Mouse (Mus musculus) heart, embryonic 11.5 days (tissue): ENCODE data around the gene Tmem116. TPM values are rescaled to one million over a fixed set of nuclear protein-coding genes. Genes with fewer than 3 reads are reported as not detected.

ENCODE experiments used
- ATAC-seq: fragments of 200-750 bp; cut with Nextera tagmentation; replicated peaks from 2 replicates; pipeline ENCODE4 v1.8.0; 2017; ENCODE audit warnings: moderate library complexity; ENCODE audit not compliant: insufficient number of reproducible peaks, low FRiP score, low TSS enrichment
- H3K27ac ChIP-seq: fragments of 300-500 bp; sonication (generic); 2 replicates; pipeline ENCODE4 v1.5.1; 2014; ENCODE audit warnings: mild to moderate bottlenecking, low read depth, low read length
- H3K27me3 ChIP-seq: fragments of 300-500 bp; sonication (generic); 2 replicates; pipeline ENCODE4 v1.6.1; 2014; ENCODE audit warnings: mild to moderate bottlenecking, low read length, mixed read lengths; ENCODE audit not compliant: control insufficient read depth, insufficient read depth
- H3K36me3 ChIP-seq: fragments of 300-500 bp; sonication (generic); 2 replicates; pipeline ENCODE4 v1.6.1; 2014; ENCODE audit warnings: mild to moderate bottlenecking, low read length, moderate library complexity, mixed read lengths; ENCODE audit not compliant: control insufficient read depth, insufficient read depth
- H3K4me1 ChIP-seq: fragments of 300-500 bp; sonication (generic); 2 replicates; pipeline ENCODE4 v1.6.1; 2014; ENCODE audit warnings: low read length; ENCODE audit not compliant: control insufficient read depth, insufficient read depth
- H3K4me2 ChIP-seq: fragments of 300-500 bp; sonication (generic); 2 replicates; pipeline ENCODE4 v1.6.1; 2014; ENCODE audit warnings: mild to moderate bottlenecking, moderate library complexity
- H3K4me3 ChIP-seq: fragments of 300-500 bp; sonication (generic); 2 replicates; pipeline ENCODE4 v1.5.1; 2014; ENCODE audit warnings: low read depth, low read length
- H3K9ac ChIP-seq: fragments of 300-500 bp; sonication (generic); 2 replicates; pipeline ENCODE4 v1.6.1; 2014; ENCODE audit warnings: mild to moderate bottlenecking, low read depth, low read length, moderate library complexity
- H3K9me3 ChIP-seq: fragments of 300-500 bp; sonication (generic); replicated peaks from 2 replicates; pipeline ENCODE4 v1.6.1; 2016; ENCODE audit warnings: low read length; ENCODE audit not compliant: control insufficient read depth
- WGBS: fragments of 180-500 bp; shearing (Covaris S2); extraction: QIAGEN DNeasy Blood & Tissue Kit; methylation state at CpG from one replicate; pipeline ENCODE4 v1.1.7; 2014; ENCODE audit not compliant: insufficient replicate concordance; 5-methylcytosine and 5-hydroxymethylcytosine counted together
- polyA plus RNA-seq: library from polyadenylated mRNA; unstranded; fragments of >200 nt; fragmentation: Nextera tagmentation; extraction: Ambion mirVana; gene quantifications from 2 replicates; pipeline ENCODE4 v1.2.1, GENCODE M21; 2014

The Tmem116 gene
- polyA plus RNA-seq, 1 experiment from 2014 or later: 3.5 TPM

GRCm38 (mm10) chr5:121453743-121454502 is 2.2 kb downstream of the Tmem116 start:
- peaks cover 25% of the 10 kb centered on the region for H3K4me1 ChIP-seq
- no peak overlapping the region for H3K4me3 ChIP-seq
- ATAC-seq: no peak
- peak overlapping the region; percentile 97 for H3K27ac ChIP-seq
- H3K9ac ChIP-seq: peak overlapping the region; percentile 24; the same call in 1 of the 2 replicates
- H3K4me2 ChIP-seq: peak overlapping the region; percentile 75
- no peaks in the 10 kb centered on the region for H3K9me3 ChIP-seq
- no peaks in the 10 kb centered on the region for H3K36me3 ChIP-seq
- 82% methylated on average over 13 of the region's 13 CpGs for WGBS
- H3K27me3 ChIP-seq: no peaks in the 10 kb centered on the region

DNA sequence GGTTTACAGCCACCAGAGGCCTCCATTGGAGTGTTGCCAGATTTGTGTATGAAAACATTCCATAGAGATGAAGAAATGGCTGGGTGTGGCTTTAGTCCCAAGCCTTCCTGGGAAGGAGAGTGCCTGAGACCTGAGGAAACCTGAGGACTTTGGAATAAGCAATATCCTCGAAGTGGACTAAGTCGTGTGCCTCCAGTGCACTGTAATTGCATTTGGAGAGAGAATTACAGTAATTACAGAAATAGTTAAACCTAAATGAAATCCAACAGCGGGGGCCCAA is 2.8 kb downstream of the Tmem116 start:
- H3K9ac ChIP-seq: 0 out of 2 replicates have a peak overlapping the region, but pooled peaks have one; percentile 16
- peak overlapping the region; percentile 97 for H3K27ac ChIP-seq
- H3K4me2 ChIP-seq: peak overlapping the region; percentile 75; the same call in 1 of the 2 replicates
- H3K4me1 ChIP-seq: peaks cover 25% of the 10 kb centered on the region
- H3K36me3 ChIP-seq: no peaks in the 10 kb centered on the region
- no peaks in the 10 kb centered on the region for H3K27me3 ChIP-seq
- H3K4me3 ChIP-seq: no peak overlapping the region
- ATAC-seq: no peak
- WGBS: 91% methylated on average over 3 of the region's 3 CpGs
- H3K9me3 ChIP-seq: no peaks in the 10 kb centered on the region

- WGBS: 67% methylated on average over 9 of the region's 9 CpGs
- Histone ChIP-seq H3K27me3 (no peaks in the 10 kb centered on the region), H3K4me1 (peaks cover 21% of the 10 kb centered on the region), H3K9me3 (no peaks in the 10 kb centered on the region), H3K27ac (no peak overlapping the region), H3K4me3 (no peak overlapping the region), H3K9ac (0 out of 2 replicates have a peak overlapping the region, but pooled peaks have one; percentile 10), H3K4me2 (no peak overlapping the region), H3K36me3 (no peaks in the 10 kb centered on the region)
- ATAC-seq: no peak
Measured at GRCm38 (mm10) chr5:121455510-121456265, 4.0 kb downstream of the Tmem116 start.

DNA sequence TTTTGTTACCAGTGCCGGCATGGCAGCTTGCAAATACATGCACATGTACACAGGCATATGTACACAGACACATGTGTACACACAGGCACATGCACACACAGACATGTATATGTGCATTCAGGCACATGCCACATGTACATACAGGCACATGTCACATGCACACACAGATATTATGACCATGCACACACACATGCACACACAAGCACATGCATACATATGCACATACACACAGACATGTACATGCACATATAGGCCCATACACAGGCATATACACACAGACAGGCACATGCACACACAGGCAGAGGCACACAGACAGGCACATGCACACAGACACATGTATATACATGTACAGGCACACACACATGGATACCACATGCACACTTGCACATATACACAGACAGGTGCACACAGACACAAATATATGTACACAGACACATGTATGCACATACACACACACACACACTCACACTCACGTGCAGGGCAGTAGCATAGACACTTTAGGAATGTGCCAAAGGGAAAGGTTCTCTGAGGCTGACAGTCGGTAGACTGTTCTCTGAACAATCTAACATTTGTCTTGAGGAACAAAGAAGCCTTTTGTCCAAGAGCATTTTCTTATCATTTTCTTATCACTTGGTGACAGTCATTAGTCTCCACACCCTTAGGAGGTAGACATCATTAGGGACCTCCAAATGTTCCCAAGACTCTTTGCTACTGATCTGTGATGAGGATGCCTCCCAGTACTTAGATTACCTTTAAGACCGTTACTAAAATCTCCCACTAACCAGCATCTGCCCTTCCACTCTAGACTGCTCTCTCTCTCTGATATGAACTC is 9.9 kb downstream of the Tmem116 start:
- H3K4me2 ChIP-seq: no peak overlapping the region
- 33% methylated on average over 4 of the region's 4 CpGs for WGBS
- no peak for ATAC-seq

DNA sequence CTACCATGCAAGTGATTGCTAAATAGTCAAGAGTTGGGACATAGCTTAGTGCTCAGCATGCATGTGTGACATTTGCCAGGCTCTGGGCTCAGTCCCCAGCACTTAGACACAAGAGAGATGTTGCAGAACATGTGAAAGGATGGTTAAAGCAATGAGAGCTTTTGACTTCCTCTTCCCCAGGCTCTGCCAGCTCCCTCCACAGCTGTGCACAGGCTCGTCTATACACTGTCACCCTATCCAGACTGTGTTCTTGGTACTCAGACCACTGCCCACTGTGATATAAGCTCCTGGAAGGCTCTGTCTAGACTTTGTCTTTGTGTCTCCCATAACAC is 10.4 kb downstream of the Tmem116 start:
- no peak overlapping the region for H3K27ac ChIP-seq
- H3K4me1 ChIP-seq: peaks cover 6% of the 10 kb centered on the region; the same call in 1 of the 2 replicates
- no peaks in the 10 kb centered on the region for H3K27me3 ChIP-seq
- H3K9me3 ChIP-seq: no peaks in the 10 kb centered on the region
- H3K4me3 ChIP-seq: no peak overlapping the region
- no peak for ATAC-seq
- H3K4me2 ChIP-seq: no peak overlapping the region
- 11% methylated on average over 1 of the region's 1 CpGs for whole genome bisulfite sequencing
- H3K36me3 ChIP-seq: no peaks in the 10 kb centered on the region
- H3K9ac ChIP-seq: no peak overlapping the region

More for the DNA sequence above, 9.9 kb downstream of the Tmem116 start:
- Histone ChIP-seq H3K9me3 (no peaks in the 10 kb centered on the region), H3K4me1 (peaks cover 6% of the 10 kb centered on the region; the same call in 1 of the 2 replicates), H3K9ac (no peak overlapping the region), H3K27me3 (no peaks in the 10 kb centered on the region), H3K27ac (no peak overlapping the region), H3K36me3 (no peaks in the 10 kb centered on the region), H3K4me3 (no peak overlapping the region)

DNA sequence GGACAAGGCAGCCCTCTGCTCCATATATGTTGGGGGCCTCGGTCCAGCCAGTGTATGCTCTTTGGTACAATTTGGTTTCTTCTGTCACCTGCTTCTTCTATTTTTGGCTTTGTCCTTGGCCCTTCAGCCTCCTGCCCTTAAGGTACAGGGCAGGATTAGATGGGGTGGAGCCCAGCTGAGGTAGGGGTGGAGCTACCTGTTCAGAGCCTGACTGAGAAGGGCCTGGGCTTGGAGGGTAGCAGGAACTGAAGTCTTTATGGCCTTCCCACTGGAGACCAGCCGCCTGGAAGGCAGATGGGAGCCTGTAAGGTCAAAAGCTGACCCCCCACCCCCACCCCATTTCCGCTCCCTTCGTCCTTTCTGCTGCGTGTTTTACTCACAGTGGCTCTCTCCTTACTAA is 11.3 kb downstream of the Tmem116 start:
- ATAC-seq: no peak
- peaks cover 6% of the 10 kb centered on the region; the same call in 1 of the 2 replicates for H3K4me1 ChIP-seq
- no peak overlapping the region for H3K9ac ChIP-seq
- no peak overlapping the region for H3K4me3 ChIP-seq
- no peaks in the 10 kb centered on the region for H3K9me3 ChIP-seq
- H3K36me3 ChIP-seq: no peaks in the 10 kb centered on the region
- no peaks in the 10 kb centered on the region for H3K27me3 ChIP-seq
- no peak overlapping the region for H3K27ac ChIP-seq
- 62% methylated on average over 5 of the region's 5 CpGs for WGBS
- no peak overlapping the region for H3K4me2 ChIP-seq

DNA sequence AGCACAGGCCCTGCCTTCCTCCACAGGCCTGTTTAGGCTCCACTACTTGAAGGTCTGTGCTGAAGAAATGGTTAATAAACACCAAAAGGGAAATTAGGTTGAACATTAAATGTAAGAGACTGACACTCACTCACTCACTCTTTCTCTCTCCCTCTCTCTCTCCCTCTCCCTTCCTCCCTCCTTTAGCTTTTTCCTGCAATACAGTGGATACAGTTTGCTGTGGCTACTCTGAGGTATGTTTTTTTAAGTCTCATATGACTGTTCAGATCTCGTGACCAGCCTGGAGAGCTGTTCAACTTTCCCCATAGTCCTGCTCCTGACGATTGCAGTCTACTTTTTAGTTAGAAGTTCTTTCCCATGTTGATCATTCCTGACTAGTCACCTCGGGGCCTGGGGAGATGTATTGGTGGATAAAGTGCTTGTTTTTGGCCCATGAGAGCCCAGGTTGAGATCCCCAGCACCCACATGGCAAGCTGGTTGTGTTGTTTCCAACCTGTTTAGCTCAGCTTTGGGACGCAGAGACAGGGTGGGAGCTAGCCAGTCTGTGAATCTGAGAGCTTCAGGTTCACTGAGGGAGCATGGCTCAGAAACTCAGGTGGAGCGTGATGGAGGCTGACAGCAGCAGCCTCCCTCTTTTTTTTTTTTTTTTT is 12.0 kb downstream of the Tmem116 start:
- Histone ChIP-seq H3K4me3 (no peak overlapping the region), H3K36me3 (no peaks in the 10 kb centered on the region), H3K9ac (no peak overlapping the region), H3K27me3 (no peaks in the 10 kb centered on the region), H3K4me1 (peaks cover 6% of the 10 kb centered on the region; the same call in 1 of the 2 replicates), H3K27ac (no peak overlapping the region), H3K9me3 (no peaks in the 10 kb centered on the region), H3K4me2 (no peak overlapping the region)
- no peak for ATAC-seq
- WGBS: 65% methylated on average over 5 of the region's 5 CpGs

GRCm38 (mm10) chr5:121469566-121469965 is 17.9 kb downstream of the Tmem116 start:
- WGBS: 19% methylated on average over 3 of the region's 3 CpGs
- no peak overlapping the region for H3K4me3 ChIP-seq
- no peaks in the 10 kb centered on the region for H3K4me1 ChIP-seq
- no peaks in the 10 kb centered on the region for H3K27me3 ChIP-seq
- no peaks in the 10 kb centered on the region for H3K9me3 ChIP-seq
- no peak overlapping the region; the same call in 1 of the 2 replicates for H3K27ac ChIP-seq
- no peak for ATAC-seq
- no peak overlapping the region for H3K9ac ChIP-seq
- no peaks in the 10 kb centered on the region for H3K36me3 ChIP-seq
- no peak overlapping the region for H3K4me2 ChIP-seq
